Mouse (Mus musculus) embryo, embryonic 9.5 days (tissue): Measurements from ENCODE around the gene Heph.
"Not testable (repeated sequence)": the region's sequence is repeated elsewhere in the genome, so short reads cannot be mapped to it uniquely, and the experiment has no call there.

Experiments used
- DNase-seq: peaks from one replicate; pipeline ENCODE4 v3.0.0-alpha.2; 2017; ENCODE audit errors: extremely low spot score

Heph gene

GRCm38 (mm10) chrX:96455149-96455548 lies at the start of gene Heph:
Gene Heph, plus strand, starts transcription at chrX:96455359.
- DNase-seq: no peak

- DNase-seq: not testable (repeated sequence)
Measured at GRCm38 (mm10) chrX:96415351-96415750, 39.8 kb upstream of the Heph start.

GRCm38 (mm10) chrX:96416970-96417369 lies 38.2 kb upstream of the Heph start:
- no peak for DNase-seq

- no peak for DNase-seq
Measured at GRCm38 (mm10) chrX:96417733-96418132, 37.4 kb upstream of the Heph start.

- no peak for DNase-seq
Measured at GRCm38 (mm10) chrX:96419383-96419782, 35.8 kb upstream of the Heph start.

- DNase-seq: peak; percentile 39
Measured at GRCm38 (mm10) chrX:96456201-96456963, 1.2 kb downstream of the Heph start, which contains the start of gene Hsf3. Gene Hsf3, minus strand, starts transcription at chrX:96456294.

GRCm38 (mm10) chrX:96501580-96501979 lies 46.4 kb downstream of the Heph start:
- no peak for DNase-seq
